Mouse (Mus musculus) c-Kit-positive CD71-positive TER-119-negative erythroid progenitor cells, embryonic 14.5 days (primary cell): Measurements from ENCODE around the gene Olfr1252.

Experiments used
- DNase-seq: peaks from one replicate; pipeline ENCODE4 v3.0.0-alpha.2; 2013; ENCODE audit warnings: low read depth

Olfr1252 gene

DNA sequence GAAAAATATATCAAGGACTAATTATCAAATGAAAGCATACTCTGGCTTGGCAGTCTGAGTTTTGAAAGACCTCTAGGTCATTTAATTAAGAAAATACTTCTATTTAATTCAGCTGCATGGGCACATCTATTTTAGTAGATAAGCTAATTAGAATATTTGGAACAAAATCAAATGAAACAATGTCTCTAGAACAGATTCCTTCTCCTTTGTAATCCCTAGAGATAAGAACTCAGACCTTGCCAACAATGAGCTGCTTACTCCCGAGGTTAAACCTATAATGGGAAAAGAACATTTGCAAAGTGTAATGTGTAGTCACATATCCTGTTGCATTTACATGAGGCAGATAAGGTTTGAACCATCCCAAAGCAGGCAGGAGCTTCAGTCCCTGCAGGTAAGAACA is at the start of gene Olfr1252:
TSS of gene Olfr1252 (minus strand) at position 101 of the 400 bp plus-strand sequence.
- no peak for DNase-seq

DNA sequence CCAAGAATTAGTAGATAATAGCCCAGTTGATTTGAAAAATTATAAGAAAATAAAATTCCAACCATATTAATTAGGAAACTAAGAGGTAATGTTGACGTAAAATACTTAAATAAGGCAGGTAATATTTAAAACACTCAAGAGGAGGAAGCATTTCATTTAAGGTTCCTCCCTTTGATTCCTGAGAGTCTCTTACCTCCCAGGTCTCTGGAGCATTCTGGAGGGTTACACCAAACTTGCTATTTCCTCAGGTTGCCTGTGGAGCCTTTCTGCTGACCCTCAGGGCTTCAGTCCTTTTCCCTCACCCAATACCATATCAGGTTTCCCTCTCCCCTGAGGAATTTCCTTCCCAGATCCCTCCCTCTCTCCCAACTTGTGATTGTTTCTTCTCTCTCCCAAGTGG is 32.2 kb upstream of the Olfr1252 start, which contains the start of gene Olfr1253:
TSS of gene Olfr1253 (minus strand) at position 101 of the 400 bp plus-strand sequence.
- no peak for DNase-seq

DNA sequence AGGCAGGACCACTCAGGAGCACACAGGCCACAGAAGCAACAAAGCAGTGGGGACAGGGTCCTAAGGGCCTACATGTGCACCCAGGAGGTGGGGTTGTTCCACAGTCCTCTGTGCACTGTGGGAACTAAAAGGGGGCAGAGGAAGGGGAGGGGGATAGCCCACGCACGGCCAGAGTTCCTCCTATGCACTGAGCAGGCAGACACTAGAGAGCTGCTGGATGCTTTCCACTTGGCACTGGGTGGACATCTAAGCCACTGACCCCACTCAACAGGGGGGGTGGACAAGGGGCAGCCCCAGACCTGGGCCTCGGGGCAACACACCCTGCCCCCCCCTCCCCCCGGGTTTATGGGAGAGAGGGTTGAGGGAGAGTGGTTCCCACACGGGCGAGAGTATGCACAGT is 32.8 kb downstream of the Olfr1252 start:
- DNase-seq, result no peak

DNA sequence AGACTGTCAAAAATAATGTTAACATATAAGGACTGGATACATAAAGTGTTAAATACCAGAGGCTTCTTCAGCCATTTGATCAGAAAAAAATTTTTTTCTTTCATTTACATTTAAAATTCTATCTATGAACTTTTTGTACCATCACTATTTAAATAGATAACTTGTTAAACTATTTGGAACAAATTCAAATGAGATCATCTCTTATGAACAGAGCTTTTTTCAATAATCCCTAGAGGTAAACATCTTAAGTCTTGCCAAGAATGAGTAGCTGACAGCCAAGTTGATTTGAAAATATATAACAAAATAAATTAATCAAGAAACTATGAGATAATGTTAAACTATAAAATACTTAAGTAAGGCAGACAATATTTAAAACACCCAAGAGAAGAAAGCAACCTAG is 53.0 kb downstream of the Olfr1252 start, which contains the start of gene Olfr1251:
TSS of gene Olfr1251 (minus strand) at position 101 of the 400 bp plus-strand sequence.
- no peak for DNase-seq
